Mouse (Mus musculus): ENCODE data around the gene Ndufaf8. TPM values are rescaled to one million over a fixed set of nuclear protein-coding genes. Genes with fewer than 3 reads are reported as not detected.

Gene Ndufaf8
- polyA plus RNA-seq, 1 experiment from 2014 or later = 67.5 TPM

DNA sequence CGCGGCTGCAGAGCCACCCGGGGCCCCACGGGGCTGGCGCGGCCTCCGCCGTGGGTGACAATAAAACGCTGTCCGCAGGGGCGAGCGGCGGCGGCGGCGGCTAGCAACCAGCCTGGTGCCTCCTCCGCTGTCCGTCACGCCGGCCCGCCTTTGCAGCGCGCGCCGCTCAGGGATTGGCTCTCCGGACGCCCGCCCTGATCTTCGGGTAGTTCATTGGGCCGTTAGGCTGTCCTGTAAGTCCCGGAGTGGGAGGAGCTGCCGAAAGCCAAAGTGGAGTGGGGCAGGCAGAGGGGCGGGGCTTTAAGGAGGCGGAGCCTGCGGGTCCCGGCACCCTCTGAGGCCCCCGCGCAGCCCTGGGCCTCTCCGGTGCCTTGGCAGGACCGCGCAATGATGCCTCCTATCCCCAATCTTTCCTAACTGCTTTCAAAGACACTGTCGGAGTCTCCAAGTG lies 12.0 kb upstream of the Ndufaf8 start, which contains the start of gene Cep131:
Cep131 (minus strand) TSS at position 126 of the 451 bp plus-strand sequence.
- H3K27ac ChIP-seq = peak within 1 kb of the TSS; percentile 89
- peak within 1 kb of the TSS; percentile 99 for H3K4me3 ChIP-seq (replicated peaks)
- WGBS = under 1% methylated on average over 42 of the region's 42 CpGs
- ATAC-seq (ENCODE audit: insufficient number of reproducible peaks, insufficient read depth, low FRiP score, low TSS enrichment, low read depth) = peak; percentile 96
- peak within 1 kb of the TSS; percentile 70 for H3K4me2 ChIP-seq
- no peaks in the 10 kb centered on the region for H3K27me3 ChIP-seq
- H3K4me1 ChIP-seq (replicated peaks) = peaks cover 15% of the 10 kb centered on the region
- H3K9ac ChIP-seq (replicated peaks) = peak within 1 kb of the TSS; percentile 96
- peaks cover 45% of the 10 kb centered on the region for H3K36me3 ChIP-seq
- no peaks in the 10 kb centered on the region for H3K9me3 ChIP-seq

- no peak for ATAC-seq (ENCODE audit: insufficient number of reproducible peaks, insufficient read depth, low FRiP score, low TSS enrichment, low read depth)
- no peak overlapping the region for H3K4me2 ChIP-seq
- peaks cover 61% of the 10 kb centered on the region for H3K36me3 ChIP-seq
- no peak overlapping the region for H3K4me3 ChIP-seq (replicated peaks)
- no peaks in the 10 kb centered on the region for H3K27me3 ChIP-seq
- H3K27ac ChIP-seq = no peak overlapping the region
- no peaks in the 10 kb centered on the region for H3K9me3 ChIP-seq
- no peak overlapping the region for H3K9ac ChIP-seq (replicated peaks)
- WGBS = 96% methylated on average over 4 of the region's 4 CpGs
- H3K4me1 ChIP-seq (replicated peaks) = peaks cover 10% of the 10 kb centered on the region
Observed at GRCm38 (mm10) chr11:120090661-120091060, 8.1 kb upstream of the Ndufaf8 start.

DNA sequence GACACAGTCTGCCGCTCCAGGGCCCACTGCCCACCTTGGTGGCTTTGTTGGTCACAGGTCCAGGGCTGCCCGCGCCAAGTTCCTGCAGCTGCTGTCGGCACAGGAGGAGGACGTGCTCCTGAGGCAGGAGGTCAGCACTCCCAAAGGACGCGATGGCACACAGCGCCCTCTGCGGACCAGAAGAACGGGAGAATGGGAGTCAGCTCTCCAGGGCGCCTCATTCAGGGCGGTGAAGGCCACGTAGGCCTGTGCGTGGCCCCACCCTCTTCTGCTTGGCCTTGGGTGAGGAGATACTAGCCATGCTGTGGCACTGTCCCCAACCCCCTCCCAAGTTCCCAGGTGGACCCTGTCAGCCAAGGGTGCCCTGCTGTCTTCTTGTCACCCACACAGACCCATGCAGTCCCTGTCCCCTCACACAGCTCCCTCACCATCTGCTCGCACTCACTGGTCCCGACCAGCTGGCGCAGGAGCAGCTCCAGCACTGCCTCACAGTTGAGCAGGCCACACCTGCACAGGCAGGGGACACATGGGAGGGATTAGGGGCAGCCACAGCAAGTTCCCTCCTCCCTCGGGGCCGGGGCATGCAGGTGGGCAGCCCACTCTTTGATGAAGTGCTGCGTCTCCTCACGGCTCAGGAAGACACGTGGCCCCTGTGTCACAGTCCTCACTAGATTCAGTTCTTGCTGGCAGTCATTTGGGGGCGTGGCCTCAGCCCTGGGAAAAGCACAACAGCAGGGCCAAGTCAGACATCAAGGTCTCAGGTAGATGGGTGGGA lies 5.7 kb upstream of the Ndufaf8 start:
- Histone ChIP-seq H3K4me2 (no peak overlapping the region), H3K9ac (replicated peaks) (no peak overlapping the region), H3K27ac (no peak overlapping the region), H3K36me3 (peaks cover 73% of the 10 kb centered on the region), H3K9me3 (no peaks in the 10 kb centered on the region), H3K27me3 (no peaks in the 10 kb centered on the region), H3K4me3 (replicated peaks) (no peak overlapping the region), H3K4me1 (replicated peaks) (peaks cover 7% of the 10 kb centered on the region)
- ATAC-seq (ENCODE audit: insufficient number of reproducible peaks, insufficient read depth, low FRiP score, low TSS enrichment, low read depth) = no peak
- 76% methylated on average over 23 of the region's 23 CpGs for WGBS

DNA sequence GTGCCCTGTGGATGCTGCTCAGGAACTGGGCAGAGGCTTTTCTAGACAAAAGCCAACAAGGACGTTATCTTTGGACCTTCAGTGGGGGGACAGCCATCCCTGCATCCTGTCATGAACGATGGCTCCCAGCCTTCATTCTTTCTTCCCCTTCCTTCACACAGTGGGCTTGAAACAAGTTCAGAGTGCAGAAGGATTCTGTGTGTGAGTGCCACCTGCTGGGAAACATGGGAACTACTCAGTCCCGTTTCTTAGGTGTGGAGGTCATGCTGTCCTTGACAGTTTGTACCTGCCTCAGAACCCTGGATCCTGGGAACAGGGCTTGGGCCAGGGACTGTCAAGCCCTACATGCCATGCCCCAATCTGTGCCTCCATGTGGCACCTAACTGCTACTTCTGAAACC lies 2.3 kb downstream of the Ndufaf8 start:
- Histone ChIP-seq H3K36me3 (peaks cover 44% of the 10 kb centered on the region), H3K9me3 (no peaks in the 10 kb centered on the region), H3K4me2 (no peak overlapping the region), H3K27ac (no peak overlapping the region; the same call in 1 of the 2 replicates), H3K4me1 (replicated peaks) (peaks cover 18% of the 10 kb centered on the region), H3K27me3 (no peaks in the 10 kb centered on the region), H3K9ac (replicated peaks) (no peak overlapping the region), H3K4me3 (replicated peaks) (no peak overlapping the region)
- ATAC-seq (ENCODE audit: insufficient number of reproducible peaks, insufficient read depth, low FRiP score, low TSS enrichment, low read depth) = no peak
- 10% methylated on average over 3 of the region's 3 CpGs for WGBS

- Histone ChIP-seq H3K4me2 (no peak overlapping the region), H3K9me3 (no peaks in the 10 kb centered on the region), H3K4me3 (replicated peaks) (no peak overlapping the region), H3K27me3 (no peaks in the 10 kb centered on the region), H3K4me1 (replicated peaks) (peaks cover 9% of the 10 kb centered on the region), H3K9ac (replicated peaks) (no peak overlapping the region), H3K27ac (no peak overlapping the region), H3K36me3 (peaks cover 56% of the 10 kb centered on the region)
- ATAC-seq (ENCODE audit: insufficient number of reproducible peaks, insufficient read depth, low FRiP score, low TSS enrichment, low read depth) = no peak
- 82% methylated on average over 3 of the region's 3 CpGs for WGBS
Observed at GRCm38 (mm10) chr11:120103431-120103997, 4.8 kb downstream of the Ndufaf8 start.

- ATAC-seq (ENCODE audit: insufficient number of reproducible peaks, insufficient read depth, low FRiP score, low TSS enrichment, low read depth) = no peak
- Histone ChIP-seq H3K9ac (replicated peaks) (no peak overlapping the region), H3K4me1 (replicated peaks) (peaks cover 24% of the 10 kb centered on the region), H3K27me3 (no peaks in the 10 kb centered on the region), H3K4me3 (replicated peaks) (no peak overlapping the region), H3K36me3 (peaks cover 63% of the 10 kb centered on the region), H3K27ac (no peak overlapping the region), H3K4me2 (no peak overlapping the region), H3K9me3 (no peaks in the 10 kb centered on the region)
- WGBS = 63% methylated on average over 2 of the region's 2 CpGs
Observed at GRCm38 (mm10) chr11:120107026-120107425, 8.3 kb downstream of the Ndufaf8 start.

DNA sequence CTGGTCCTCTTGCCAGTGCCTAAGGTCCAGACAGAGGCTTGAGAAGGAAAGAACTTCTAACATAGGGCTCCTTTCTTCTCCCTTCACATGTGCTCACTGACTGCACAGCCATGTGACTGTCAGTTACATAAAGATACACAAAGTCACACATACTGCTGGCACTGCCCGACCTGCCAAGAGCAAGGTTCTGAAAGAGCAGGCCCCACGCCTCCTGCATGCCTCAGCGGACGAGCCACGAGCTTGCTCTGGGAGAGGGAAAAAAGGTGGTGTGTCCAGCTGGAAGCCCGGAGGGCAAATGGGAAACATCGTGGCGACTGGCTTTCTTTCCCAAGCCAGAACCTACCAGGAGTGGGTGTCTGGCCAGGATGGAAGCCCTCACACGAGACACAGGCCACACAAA lies 9.1 kb downstream of the Ndufaf8 start:
- Histone ChIP-seq H3K27ac (no peak overlapping the region), H3K36me3 (peaks cover 63% of the 10 kb centered on the region), H3K4me3 (replicated peaks) (no peak overlapping the region), H3K4me1 (replicated peaks) (peaks cover 24% of the 10 kb centered on the region), H3K4me2 (no peak overlapping the region), H3K27me3 (no peaks in the 10 kb centered on the region), H3K9me3 (no peaks in the 10 kb centered on the region), H3K9ac (replicated peaks) (0 out of 2 replicates have a peak overlapping the region, but pooled peaks have one; percentile 31)
- 83% methylated on average over 9 of the region's 9 CpGs for WGBS
- no peak for ATAC-seq (ENCODE audit: insufficient number of reproducible peaks, insufficient read depth, low FRiP score, low TSS enrichment, low read depth)

GRCm38 (mm10) chr11:120109558-120110210 lies 11.0 kb downstream of the Ndufaf8 start:
- H3K4me2 ChIP-seq = no peak overlapping the region
- peaks cover 60% of the 10 kb centered on the region for H3K36me3 ChIP-seq
- peaks cover 4% of the 10 kb centered on the region; the same call in 1 of the 2 replicates for H3K27me3 ChIP-seq
- H3K4me3 ChIP-seq (replicated peaks) = no peak overlapping the region
- 57% methylated on average over 14 of the region's 14 CpGs for WGBS
- H3K27ac ChIP-seq = 0 out of 2 replicates have a peak overlapping the region, but pooled peaks have one; percentile 56
- peaks cover 30% of the 10 kb centered on the region for H3K4me1 ChIP-seq (replicated peaks)
- no peak for ATAC-seq (ENCODE audit: insufficient number of reproducible peaks, insufficient read depth, low FRiP score, low TSS enrichment, low read depth)
- no peak overlapping the region for H3K9ac ChIP-seq (replicated peaks)
- H3K9me3 ChIP-seq = no peaks in the 10 kb centered on the region

- no peak for ATAC-seq (ENCODE audit: insufficient number of reproducible peaks, insufficient read depth, low FRiP score, low TSS enrichment, low read depth)
- Histone ChIP-seq H3K9me3 (no peaks in the 10 kb centered on the region), H3K4me1 (replicated peaks) (peaks cover 37% of the 10 kb centered on the region), H3K4me3 (replicated peaks) (no peak overlapping the region), H3K4me2 (no peak overlapping the region), H3K36me3 (peaks cover 56% of the 10 kb centered on the region), H3K9ac (replicated peaks) (no peak overlapping the region), H3K27me3 (peaks cover 4% of the 10 kb centered on the region; the same call in 1 of the 2 replicates), H3K27ac (no peak overlapping the region)
- 65% methylated on average over 7 of the region's 7 CpGs for WGBS
Observed at GRCm38 (mm10) chr11:120110554-120110953, 11.8 kb downstream of the Ndufaf8 start.

- peaks cover 41% of the 10 kb centered on the region for H3K4me1 ChIP-seq (replicated peaks)
- H3K4me2 ChIP-seq = no peak overlapping the region
- H3K9ac ChIP-seq (replicated peaks) = no peak overlapping the region
- peaks cover 54% of the 10 kb centered on the region for H3K36me3 ChIP-seq
- no peak overlapping the region for H3K4me3 ChIP-seq (replicated peaks)
- no peaks in the 10 kb centered on the region for H3K9me3 ChIP-seq
- H3K27me3 ChIP-seq = peaks cover 4% of the 10 kb centered on the region; the same call in 1 of the 2 replicates
- 9% methylated on average over 2 of the region's 2 CpGs for WGBS
- H3K27ac ChIP-seq = no peak overlapping the region
- ATAC-seq (ENCODE audit: insufficient number of reproducible peaks, insufficient read depth, low FRiP score, low TSS enrichment, low read depth) = no peak
Observed at GRCm38 (mm10) chr11:120111033-120111432, 12.3 kb downstream of the Ndufaf8 start.

- no peak overlapping the region for H3K4me2 ChIP-seq
- H3K27ac ChIP-seq = no peak overlapping the region
- no peak overlapping the region for H3K9ac ChIP-seq (replicated peaks)
- H3K4me1 ChIP-seq (replicated peaks) = peaks cover 41% of the 10 kb centered on the region
- H3K27me3 ChIP-seq = peaks cover 12% of the 10 kb centered on the region; the same call in 1 of the 2 replicates
- H3K9me3 ChIP-seq = no peaks in the 10 kb centered on the region
- 89% methylated on average over 4 of the region's 4 CpGs for WGBS
- ATAC-seq (ENCODE audit: insufficient number of reproducible peaks, insufficient read depth, low FRiP score, low TSS enrichment, low read depth) = no peak
- no peak overlapping the region for H3K4me3 ChIP-seq (replicated peaks)
- peaks cover 54% of the 10 kb centered on the region for H3K36me3 ChIP-seq
Observed at GRCm38 (mm10) chr11:120112136-120112535, 13.4 kb downstream of the Ndufaf8 start.

All from limb, embryonic 12.5 days (tissue).